Mouse (Mus musculus): ENCODE measurements at regions not wholly inside any gene's neighbourhood (a gene's known extent, or its start where the extent isn't known, plus 50 kb on each side); places are given as distances from the start of the nearest gene placed in this dataset.

GRCm38 (mm10) chr15:27381565-27381964 is 84.9 kb upstream of the Ank start:
- no peak for DNase-seq (ENCODE audit: extremely low spot score)

GRCm38 (mm10) chr15:27390567-27390966 is 75.9 kb upstream of the Ank start:
- no peak for DNase-seq (ENCODE audit: extremely low spot score)

- DNase-seq (ENCODE audit: extremely low spot score): no peak
These were observed 60.7 kb upstream of the Ank start for GRCm38 (mm10) chr15:27405721-27406161.

- no peak for DNase-seq (ENCODE audit: extremely low spot score)
These were observed 56.6 kb upstream of the Ank start for GRCm38 (mm10) chr15:27409856-27410255.

GRCm38 (mm10) chr15:27412304-27412703 is 54.2 kb upstream of the Ank start:
- DNase-seq (ENCODE audit: extremely low spot score): no peak

- DNase-seq (ENCODE audit: extremely low spot score): no peak
These were observed 53.7 kb upstream of the Ank start for GRCm38 (mm10) chr15:27412761-27413160.

- no peak for DNase-seq (ENCODE audit: extremely low spot score)
These were observed 53.0 kb upstream of the Ank start for GRCm38 (mm10) chr15:27413486-27413885.

- no peak for DNase-seq (ENCODE audit: extremely low spot score)
These were observed 51.7 kb upstream of the Ank start for GRCm38 (mm10) chr15:27414819-27415218.
